In the genomic region with DNA sequence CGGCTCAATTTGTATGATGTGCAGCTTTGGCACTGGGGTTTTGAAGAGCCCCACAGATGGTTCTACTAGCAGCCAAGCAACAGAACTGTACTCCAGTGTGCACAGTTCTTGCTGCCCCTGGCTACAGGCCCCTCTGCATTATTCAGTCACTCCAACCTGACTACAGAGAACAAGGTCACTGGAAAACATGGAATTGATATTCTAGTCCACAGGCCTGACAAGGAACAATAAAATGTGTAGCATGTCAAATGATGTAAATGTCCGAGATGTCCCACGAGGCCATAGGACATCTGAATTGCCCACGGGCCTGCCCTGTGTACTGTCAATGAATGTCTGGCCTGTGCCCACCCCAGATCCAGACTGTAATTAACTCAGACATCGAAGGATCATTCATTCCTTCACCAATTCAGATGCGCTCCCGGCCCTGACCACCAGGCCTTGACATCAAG, we compare ENCODE assay signal across 12 mouse cellular contexts. TPM values are rescaled to one million over a fixed set of nuclear protein-coding genes. Genes with fewer than 3 reads are reported as not detected.
DNase-seq lines count a peak whose midpoint lies in the region; ATAC-seq and TF ChIP-seq lines count a peak whose summit lies in the region.
"Had no signal": no experiment of that assay in that cellular context is flagged by ENCODE, and none has a peak within 500 bp of the region (broad histone marks: within the 10 kb centered on the region; RNA-seq: fewer than 3 reads in every experiment).

No protein-coding gene starts in this region.

- H3K4me3 ChIP-seq in heart, embryonic 13.5 days: no peak overlapping the region
- no peak overlapping the region for H3K4me3 ChIP-seq in lung, embryonic 16.5 days (ENCODE audit: low read length)
- no peak overlapping the region for H3K4me3 ChIP-seq in lung, adult 2 months (replicated peaks; ENCODE audit: extremely low read depth, low read depth, low read length)
- no peak overlapping the region for H3K4me3 ChIP-seq in forebrain, embryonic 14.5 days (ENCODE audit: low read depth, low read length)
- H3K4me3 ChIP-seq in midbrain, embryonic 15.5 days: no peak overlapping the region
- H3K4me3 ChIP-seq: heart, embryonic 12.5 days; megakaryocyte, embryonic 14.5 days had no signal

- H3K36me3 ChIP-seq in heart, embryonic 13.5 days: no peaks in the 10 kb centered on the region
- no peaks in the 10 kb centered on the region for H3K36me3 ChIP-seq in lung, embryonic 16.5 days (ENCODE audit: control insufficient read depth, insufficient read depth, low read length)
- no peaks in the 10 kb centered on the region for H3K36me3 ChIP-seq in forebrain, embryonic 14.5 days (ENCODE audit: control insufficient read depth, insufficient read depth, low read length)
- H3K36me3 ChIP-seq in midbrain, embryonic 15.5 days (replicated peaks): no peaks in the 10 kb centered on the region
- H3K36me3 ChIP-seq: heart, embryonic 12.5 days had no signal

- 83% methylated on average over 7 of the region's 7 CpGs for WGBS in heart, embryonic 13.5 days
- 79% methylated on average over 7 of the region's 7 CpGs for WGBS in lung, embryonic 16.5 days
- 90% methylated on average over 7 of the region's 7 CpGs for WGBS in lung, adult 2 months
- 77% methylated on average over 7 of the region's 7 CpGs for WGBS in forebrain, embryonic 14.5 days
- 67% methylated on average over 7 of the region's 7 CpGs for WGBS in midbrain, embryonic 15.5 days

- TF ChIP-seq POLR2A in lung, adult 2 months (IDR thresholded peaks at IDR 0.05; ENCODE audit: borderline replicate concordance, extremely low read depth, low read depth, low read length): no peak

- intact Hi-C loops in heart, postnatal 25 days (cut with DNase I): no loop called here

- no peak for DNase-seq in heart, postnatal 25 days (ENCODE audit: low spot score)
- no peak for DNase-seq in lung, adult 2 months
- peak; percentile 73 for DNase-seq in forebrain, embryonic 14.5 days (ENCODE audit: low spot score)
- no peak for DNase-seq in kidney, adult 11 months
- DNase-seq in right cerebral cortex, postnatal 14 days: no peak
- DNase-seq: liver; lung, adult 18-20 months had no signal

- peaks cover 25% of the 10 kb centered on the region for H3K27me3 ChIP-seq in heart, embryonic 13.5 days (replicated peaks)
- no peaks in the 10 kb centered on the region; the same call in 1 of the 2 replicates for H3K27me3 ChIP-seq in lung, embryonic 16.5 days (ENCODE audit: control insufficient read depth, insufficient read depth, low read depth, low read length)
- H3K27me3 ChIP-seq in forebrain, embryonic 14.5 days (replicated peaks; ENCODE audit: control insufficient read depth, insufficient read depth, low read length): no peaks in the 10 kb centered on the region
- H3K27me3 ChIP-seq in midbrain, embryonic 15.5 days (replicated peaks): no peaks in the 10 kb centered on the region

- H3K4me1 ChIP-seq in heart, embryonic 13.5 days: peaks cover 14% of the 10 kb centered on the region
- H3K4me1 ChIP-seq in lung, embryonic 16.5 days (replicated peaks; ENCODE audit: control insufficient read depth, insufficient read depth, low read length): peaks cover 10% of the 10 kb centered on the region
- no peaks in the 10 kb centered on the region for H3K4me1 ChIP-seq in lung, adult 2 months (ENCODE audit: control insufficient read depth, insufficient read depth, low read length)
- peaks cover 32% of the 10 kb centered on the region for H3K4me1 ChIP-seq in forebrain, embryonic 14.5 days (ENCODE audit: control insufficient read depth, insufficient read depth, low read length)
- peaks cover 25% of the 10 kb centered on the region for H3K4me1 ChIP-seq in midbrain, embryonic 15.5 days

- no peak for TF ChIP-seq CTCF in lung, adult 2 months (IDR thresholded peaks at IDR 0.05; ENCODE audit: insufficient read depth, low read length)

- H3K4me2 ChIP-seq in heart, embryonic 13.5 days: no peak overlapping the region
- H3K4me2 ChIP-seq in lung, embryonic 16.5 days (ENCODE audit: low read depth, low read length): no peak overlapping the region
- H3K4me2 ChIP-seq in forebrain, embryonic 14.5 days (ENCODE audit: low read length): no peak overlapping the region
- no peak overlapping the region for H3K4me2 ChIP-seq in midbrain, embryonic 15.5 days

- H3K27ac ChIP-seq in heart, embryonic 13.5 days (replicated peaks): peak overlapping the region; percentile 13; the same call in 1 of the 2 replicates
- peak overlapping the region; percentile 34; the same call in 1 of the 2 replicates for H3K27ac ChIP-seq in lung, embryonic 16.5 days (ENCODE audit: low read length)
- H3K27ac ChIP-seq in forebrain, embryonic 14.5 days (ENCODE audit: low read depth, low read length): peak overlapping the region; percentile 80
- peak overlapping the region; percentile 70 for H3K27ac ChIP-seq in midbrain, embryonic 15.5 days

- no peaks in the 10 kb centered on the region for H3K9me3 ChIP-seq in heart, embryonic 13.5 days
- H3K9me3 ChIP-seq in lung, embryonic 16.5 days (ENCODE audit: control insufficient read depth, low read length): no peaks in the 10 kb centered on the region
- H3K9me3 ChIP-seq in forebrain, embryonic 14.5 days (replicated peaks; ENCODE audit: control insufficient read depth, low read length): no peaks in the 10 kb centered on the region
- H3K9me3 ChIP-seq in midbrain, embryonic 15.5 days: no peaks in the 10 kb centered on the region
- H3K9me3 ChIP-seq: heart, embryonic 12.5 days had no signal

- H3K9ac ChIP-seq in heart, embryonic 13.5 days: no peak overlapping the region
- no peak overlapping the region for H3K9ac ChIP-seq in lung, embryonic 16.5 days (ENCODE audit: low read length)
- no peak overlapping the region for H3K9ac ChIP-seq in forebrain, embryonic 14.5 days (ENCODE audit: low read length)
- H3K9ac ChIP-seq in midbrain, embryonic 15.5 days: no peak overlapping the region
- H3K9ac ChIP-seq: heart, embryonic 12.5 days had no signal

- ATAC-seq in heart, embryonic 13.5 days (ENCODE audit: extremely low read depth, insufficient number of reproducible peaks, low FRiP score, low TSS enrichment): no peak
- ATAC-seq in lung, embryonic 16.5 days (ENCODE audit: low read depth): peak; percentile 16; the same call in 1 of the 2 replicates
- peak; percentile 73 for ATAC-seq in forebrain, embryonic 14.5 days
- ATAC-seq in midbrain, embryonic 15.5 days (replicated peaks): peak; percentile 69

RNA-seq across cellular contexts. Expression of a gene that starts 19.4 kb away (rescaled TPM):
- 2.2 and 2.9 TPM in 2 replicates for polyA plus RNA-seq in heart, embryonic 13.5 days (2015; fragmentation: Nextera tagmentation; extraction: Ambion mirVana)
- total RNA-seq in heart, postnatal 25 days (2021): 1 to 10 TPM; 2.7 to 2.8 TPM
- polyA plus RNA-seq in lung, embryonic 16.5 days (2015; fragmentation: Nextera tagmentation; extraction: Ambion mirVana): 5.0 and 5.3 TPM in 2 replicates
- 6.1 and 7.0 TPM in 2 replicates for polyA plus RNA-seq in lung, adult 2 months (2012; rRNA removed)
- 23.4 and 25.7 TPM in 2 replicates for polyA plus RNA-seq in forebrain, embryonic 14.5 days (2014; fragmentation: Nextera tagmentation; extraction: Ambion mirVana)
- 31.1 and 32.8 TPM in 2 replicates for polyA plus RNA-seq in midbrain, embryonic 15.5 days (2015; fragmentation: Nextera tagmentation; extraction: Ambion mirVana)

Comparison
In these comparisons a context has a peak if more than half of its experiments do, and no peak if none do; other contexts are left out.
1. H3K27ac ChIP-seq: peak in every context shown above with its lines; median percentile 80 in forebrain, embryonic 14.5 days; 70 in midbrain, embryonic 15.5 days; 34 in lung, embryonic 16.5 days; 13 in heart, embryonic 13.5 days.